Mouse (Mus musculus) B cell, adult 2 months (primary cell): Measurements from ENCODE around the gene Ttc21a.
A peak's percentile ranks its signal among the peaks of the same experiment; 100 is the strongest.
"Not testable (repeated sequence)": the region's sequence is repeated elsewhere in the genome, so short reads cannot be mapped to it uniquely, and the experiment has no call there.

Source experiments
- DNase-seq, 2 experiments: peaks; one replicate each; pipeline ENCODE4 v3.0.0; 2022

The Ttc21a gene

GRCm38 (mm10) chr9:120000761-120001160 is 63.4 kb downstream of the Ttc21a start:
- DNase-seq = no peak

DNA sequence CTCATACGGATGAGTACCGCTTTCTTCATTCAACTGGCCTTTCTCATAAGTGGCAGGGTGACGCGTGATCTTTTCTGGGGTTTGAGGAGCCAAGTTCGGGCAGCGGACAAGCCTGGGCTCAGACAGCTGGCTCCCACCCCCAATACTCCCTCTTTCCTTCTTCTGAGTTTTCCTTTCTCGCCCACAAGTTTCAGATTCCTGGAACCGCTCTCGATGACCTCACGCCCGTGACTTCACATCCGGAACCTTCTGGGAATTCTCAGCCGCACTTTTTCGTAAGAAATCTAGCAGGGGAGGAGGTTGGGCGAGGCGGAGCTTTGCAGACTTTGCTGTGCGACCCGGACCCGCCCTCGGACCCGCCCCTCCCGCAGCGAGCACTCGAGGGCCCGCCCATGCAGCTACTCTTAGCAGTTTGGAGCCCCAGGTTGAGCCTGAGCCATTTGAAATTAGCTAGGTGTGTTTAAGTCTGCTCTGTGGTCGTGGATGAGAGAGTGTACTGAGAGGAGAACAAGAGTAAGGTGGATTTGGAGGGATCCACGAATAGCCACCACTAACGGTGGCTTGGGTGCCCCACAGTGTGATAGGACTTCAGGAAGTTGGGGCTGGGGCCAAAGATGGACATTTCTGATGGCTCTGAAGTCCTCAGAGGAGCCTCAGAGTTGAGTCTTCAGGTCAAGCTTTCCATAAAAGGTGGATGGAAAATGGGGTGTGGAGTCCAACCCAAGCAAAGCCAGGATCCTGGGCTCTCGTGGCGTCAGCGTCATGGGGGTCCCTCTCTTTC is 64.7 kb downstream of the Ttc21a start:
- peak; percentile 71 to 73 for DNase-seq

DNA sequence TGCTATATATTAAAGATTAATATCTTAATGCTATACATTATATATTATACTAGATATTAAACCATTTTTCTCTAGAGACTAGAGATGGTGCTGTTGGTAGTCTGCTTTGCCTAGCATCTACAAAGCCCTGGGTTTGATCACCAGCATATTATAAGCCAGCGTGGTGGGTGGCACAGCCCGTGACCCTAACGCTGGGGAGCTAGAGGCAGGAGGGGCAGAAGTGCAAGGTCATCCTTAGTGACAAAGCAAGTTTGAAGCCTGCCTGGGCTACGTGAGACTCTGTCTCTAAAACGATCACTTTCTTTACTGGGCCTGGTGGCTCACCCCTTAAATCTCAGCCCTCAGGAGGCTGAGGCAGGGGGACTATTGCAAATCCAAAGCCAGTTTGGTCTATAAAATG is 65.5 kb downstream of the Ttc21a start:
- DNase-seq = no peak

DNA sequence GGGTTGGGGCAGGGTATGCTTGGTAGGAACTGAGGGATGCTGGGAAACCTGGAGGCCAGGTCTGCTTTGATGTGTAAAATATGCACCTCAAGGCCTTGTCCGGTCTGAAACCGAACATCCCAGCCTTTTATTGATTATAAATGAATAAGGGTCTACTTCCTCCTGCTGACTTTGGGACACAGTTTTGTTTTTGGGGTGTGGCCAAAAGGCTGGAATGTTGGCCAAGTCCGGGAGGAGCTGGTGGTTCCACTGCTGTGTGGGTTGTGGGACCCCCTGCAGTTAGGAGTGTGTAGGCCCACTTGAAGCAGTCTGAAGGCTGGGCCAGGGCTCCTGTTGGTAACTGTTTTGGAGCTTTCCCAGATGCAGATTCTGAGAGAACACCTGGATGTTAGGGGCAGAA is 68.5 kb downstream of the Ttc21a start:
- no peak for DNase-seq

- no peak for DNase-seq
Observed at GRCm38 (mm10) chr9:120007833-120008232, 70.4 kb downstream of the Ttc21a start.

DNA sequence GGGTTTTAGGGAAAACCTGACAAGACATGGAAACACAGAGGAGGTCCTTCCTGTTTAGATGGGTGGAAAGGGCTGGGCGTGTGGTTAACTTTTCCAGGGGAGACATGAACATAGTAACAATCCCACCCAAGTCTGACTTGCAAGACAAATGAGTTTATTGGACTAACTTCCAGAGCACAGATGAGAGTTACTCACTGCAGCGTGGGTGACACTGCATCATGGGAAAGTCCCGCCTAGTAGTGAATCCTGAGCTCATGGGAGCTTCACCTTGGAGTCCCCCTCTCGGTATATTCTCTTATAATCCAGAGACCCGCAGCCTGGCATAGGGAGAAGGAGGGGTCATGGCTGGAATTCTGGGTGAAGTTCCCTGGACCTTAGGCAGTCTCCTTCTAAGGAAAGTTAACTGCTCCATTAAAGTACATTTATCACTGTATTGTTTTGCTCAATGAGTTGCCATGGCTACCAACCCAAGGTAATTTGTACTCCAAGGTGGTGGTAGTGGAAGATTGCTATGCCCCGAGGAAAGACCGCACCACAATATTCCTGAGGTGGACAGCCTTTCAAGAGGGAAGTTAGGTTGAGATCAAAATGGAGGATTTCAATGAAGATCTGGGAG is 71.9 kb downstream of the Ttc21a start:
- no peak for DNase-seq

- no peak for DNase-seq
Observed at GRCm38 (mm10) chr9:120009871-120010270, 72.5 kb downstream of the Ttc21a start.

- DNase-seq = peak; percentile 99
Observed at GRCm38 (mm10) chr9:120010781-120011511, 73.5 kb downstream of the Ttc21a start.

DNA sequence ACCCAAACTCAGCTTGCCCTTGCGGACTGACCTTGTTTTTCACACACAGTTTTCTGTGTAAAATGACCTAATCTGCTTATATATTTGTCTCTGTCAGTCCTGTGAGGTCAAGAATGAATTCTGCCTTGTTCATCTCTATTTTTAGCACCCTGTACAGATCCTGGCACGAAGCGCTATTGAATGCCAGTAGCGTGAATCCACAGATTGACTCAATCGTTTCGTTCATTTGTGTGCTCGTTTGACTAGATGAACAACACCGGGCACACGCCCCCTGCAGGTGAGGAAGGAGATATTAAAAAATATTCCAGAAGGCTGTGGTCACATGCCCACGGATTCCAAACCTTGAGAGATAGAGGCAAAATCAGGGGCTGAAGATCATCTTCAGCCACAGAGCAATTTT is 74.1 kb downstream of the Ttc21a start:
- DNase-seq = peak; percentile 78 to 80

GRCm38 (mm10) chr9:120012161-120012560 is 74.8 kb downstream of the Ttc21a start:
- DNase-seq = not testable (repeated sequence)

DNA sequence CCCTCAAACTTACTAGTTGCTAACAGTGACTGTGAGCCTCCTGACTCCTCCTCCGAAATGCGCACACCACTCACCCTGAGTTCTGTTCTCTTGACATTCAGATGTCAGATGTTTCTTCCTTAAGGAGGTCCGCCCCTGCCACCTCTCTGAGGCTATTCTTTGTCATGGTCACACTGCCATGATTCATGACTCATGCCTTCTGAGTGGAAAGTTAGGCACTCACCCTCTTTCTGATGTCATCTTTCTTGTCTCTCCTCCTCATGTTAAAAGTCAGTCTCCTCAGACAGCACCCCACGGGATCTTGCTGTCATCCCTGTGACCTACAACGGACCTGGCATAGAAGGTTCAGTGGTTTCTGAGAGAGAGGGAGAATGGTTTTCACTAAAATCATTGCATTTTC is 75.4 kb downstream of the Ttc21a start:
- no peak for DNase-seq

DNA sequence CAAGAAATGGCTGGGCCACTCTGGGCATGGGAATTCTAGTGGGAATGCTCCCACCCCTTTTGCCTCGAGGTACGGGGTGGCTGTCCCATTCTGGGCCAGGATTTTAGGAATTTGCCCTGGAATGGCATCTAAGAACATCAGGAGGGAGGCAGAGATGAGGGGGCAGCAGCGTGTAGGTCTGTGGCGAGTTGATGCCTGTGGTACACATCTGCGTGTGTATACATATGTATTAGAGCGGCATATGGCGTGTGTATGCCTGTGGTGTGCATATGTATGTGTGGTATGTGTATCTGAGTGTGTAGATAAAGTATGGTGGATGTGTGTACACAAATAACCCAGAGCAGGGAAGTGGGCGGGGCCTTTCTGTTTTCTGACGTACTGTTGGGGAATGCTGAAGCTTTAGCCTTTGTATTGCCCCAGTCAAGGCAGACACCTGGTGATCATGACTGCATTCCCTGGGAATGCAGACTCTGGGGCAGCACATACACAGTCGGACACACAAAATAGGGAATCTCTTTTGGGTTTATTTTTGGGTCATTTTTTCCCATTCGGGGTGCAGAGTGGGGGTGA is 75.9 kb downstream of the Ttc21a start:
- no peak for DNase-seq

GRCm38 (mm10) chr9:120014828-120015227 is 77.4 kb downstream of the Ttc21a start:
- DNase-seq = no peak

DNA sequence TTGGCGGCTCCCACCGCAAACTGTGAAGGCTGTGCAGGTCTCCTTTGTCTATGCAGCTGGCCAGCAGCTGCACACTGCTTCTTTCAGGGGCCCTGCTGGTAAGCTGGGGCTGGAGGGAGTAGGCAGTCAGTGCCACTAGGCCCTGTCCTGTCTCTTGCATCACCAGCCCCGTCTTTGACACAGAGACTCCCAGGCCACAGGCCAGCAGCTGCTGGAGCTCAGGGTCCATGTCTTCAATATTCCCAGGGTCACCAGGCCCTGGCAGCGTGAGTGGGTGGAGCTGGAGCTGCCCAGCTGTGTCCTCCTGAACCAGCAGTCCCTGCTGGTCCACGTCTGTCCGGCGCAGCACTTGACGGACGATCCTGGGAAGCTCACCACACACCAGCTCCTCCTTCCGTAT is 79.5 kb downstream of the Ttc21a start:
- DNase-seq = no peak
